Mouse (Mus musculus) CH12.LX (cell line): Measurements from ENCODE around the gene Trmt10b.

Experiments used
- CTCF ChIP-seq, 2 experiments: IDR thresholded peaks in 1 of 2; conservative IDR thresholded peaks in 1 of 2; 2 replicates each; pipeline ENCODE4 v1.5.1; 2011 to 2012; ENCODE audit warnings: low read depth in 2 of 2, low read length in 2 of 2, improper control_type of control experiment in 1 of 2, inconsistent platforms in 1 of 2, mild to moderate bottlenecking in 1 of 2, moderate library complexity in 1 of 2
- EP300 ChIP-seq: IDR thresholded peaks from 2 replicates; pipeline ENCODE4 v1.6.1; 2011; ENCODE audit warnings: low read length, improper control_type of control experiment
- ETS1 ChIP-seq: conservative IDR thresholded peaks from 2 replicates; pipeline ENCODE4 v1.6.1; 2012; ENCODE audit warnings: low read depth, mild to moderate bottlenecking, inconsistent platforms, low read length, improper control_type of control experiment, moderate library complexity
- JUND ChIP-seq: conservative IDR thresholded peaks from 2 replicates; pipeline ENCODE4 v1.6.1; 2011; ENCODE audit warnings: low read depth, low read length, improper control_type of control experiment
- MAX ChIP-seq: IDR thresholded peaks from 2 replicates; pipeline ENCODE4 v1.6.1; 2011; ENCODE audit warnings: low read length, improper control_type of control experiment
- PAX5 ChIP-seq: IDR thresholded peaks from 2 replicates; pipeline ENCODE4 v1.6.1; 2012; ENCODE audit warnings: low read length, inconsistent platforms, mixed read lengths
- POLR2A ChIP-seq: IDR thresholded peaks from 2 replicates; pipeline ENCODE4 v1.6.1; 2011; ENCODE audit warnings: low read depth, mild to moderate bottlenecking, improper control_type of control experiment, low read length
- TBP ChIP-seq: conservative IDR thresholded peaks from 2 replicates; pipeline ENCODE4 v1.6.1; 2011; ENCODE audit warnings: low read depth, low read length, improper control_type of control experiment
- USF1 ChIP-seq: IDR thresholded peaks from 2 replicates; pipeline ENCODE4 v1.6.1; 2014; ENCODE audit warnings: low read depth, mild to moderate bottlenecking, inconsistent platforms, low read length, improper control_type of control experiment
- ZC3H11A ChIP-seq: IDR thresholded peaks from 2 replicates; pipeline ENCODE4 v1.6.1; 2012; ENCODE audit warnings: low read depth, mild to moderate bottlenecking, inconsistent platforms, low read length, improper control_type of control experiment
- ZKSCAN1 ChIP-seq: IDR thresholded peaks from 2 replicates; pipeline ENCODE4 v1.6.1; 2012; ENCODE audit warnings: low read depth, inconsistent platforms, low read length, improper control_type of control experiment, borderline replicate concordance

DNA sequence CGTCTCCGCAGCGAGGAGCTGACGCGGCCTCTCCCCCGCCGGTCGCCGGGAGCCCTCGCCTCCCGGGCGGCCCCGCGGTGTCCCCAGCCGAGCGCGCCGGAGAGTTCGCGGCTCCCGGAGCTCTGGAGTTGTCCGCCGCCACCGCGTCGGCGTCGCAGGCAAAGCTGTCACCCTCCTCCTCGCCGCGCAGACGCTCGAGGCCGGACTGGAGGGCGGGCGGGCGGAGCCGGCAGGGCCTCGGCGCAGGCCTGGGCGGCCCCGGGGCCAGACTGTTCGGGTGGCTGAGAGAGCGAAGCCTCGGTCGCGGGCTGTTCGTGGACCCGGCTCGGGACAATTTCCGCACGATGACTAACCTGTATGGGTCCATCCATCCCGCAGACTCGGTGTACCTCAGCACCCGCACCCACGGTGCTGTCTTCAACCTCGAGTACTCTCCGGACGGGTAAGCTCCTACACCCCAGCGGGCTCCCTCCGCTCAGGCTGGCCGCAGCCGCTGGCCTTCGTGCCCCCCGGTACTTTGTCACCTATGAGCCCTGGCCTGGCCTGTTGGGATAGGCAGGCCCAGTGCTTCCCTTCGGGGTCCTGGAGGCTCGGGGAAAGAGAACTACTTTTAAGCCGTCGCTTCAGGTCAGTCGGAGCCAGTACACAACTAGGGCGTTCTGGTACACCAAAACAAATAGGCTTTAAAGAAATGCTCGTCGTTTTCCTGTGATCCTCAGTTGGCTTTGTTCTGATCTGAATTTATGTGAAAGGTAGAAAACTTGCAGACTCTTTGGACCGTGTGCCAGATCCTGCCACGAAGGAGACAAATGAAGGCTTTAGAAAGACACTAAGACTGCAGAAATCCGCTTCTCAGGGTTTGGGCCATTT is 45.6 kb downstream of the Trmt10b start, which contains the start of gene Exosc3:
- TF ChIP-seq ETS1 (no peak), JUND (no peak), POLR2A (no peak), PAX5 (no peak), TBP (no peak), CTCF (conservative IDR thresholded peaks at IDR 0.05 in 1 of 2, IDR thresholded peaks at IDR 0.05 in 1 of 2; ENCODE audit: low read depth in 2 of 2, low read length in 2 of 2) (no peak), ZKSCAN1 (no peak), USF1 (no peak), ZC3H11A (no peak), EP300 (no peak), MAX (no peak)
